Mouse (Mus musculus): Measurements from ENCODE around the gene Skiv2l.

DNA sequence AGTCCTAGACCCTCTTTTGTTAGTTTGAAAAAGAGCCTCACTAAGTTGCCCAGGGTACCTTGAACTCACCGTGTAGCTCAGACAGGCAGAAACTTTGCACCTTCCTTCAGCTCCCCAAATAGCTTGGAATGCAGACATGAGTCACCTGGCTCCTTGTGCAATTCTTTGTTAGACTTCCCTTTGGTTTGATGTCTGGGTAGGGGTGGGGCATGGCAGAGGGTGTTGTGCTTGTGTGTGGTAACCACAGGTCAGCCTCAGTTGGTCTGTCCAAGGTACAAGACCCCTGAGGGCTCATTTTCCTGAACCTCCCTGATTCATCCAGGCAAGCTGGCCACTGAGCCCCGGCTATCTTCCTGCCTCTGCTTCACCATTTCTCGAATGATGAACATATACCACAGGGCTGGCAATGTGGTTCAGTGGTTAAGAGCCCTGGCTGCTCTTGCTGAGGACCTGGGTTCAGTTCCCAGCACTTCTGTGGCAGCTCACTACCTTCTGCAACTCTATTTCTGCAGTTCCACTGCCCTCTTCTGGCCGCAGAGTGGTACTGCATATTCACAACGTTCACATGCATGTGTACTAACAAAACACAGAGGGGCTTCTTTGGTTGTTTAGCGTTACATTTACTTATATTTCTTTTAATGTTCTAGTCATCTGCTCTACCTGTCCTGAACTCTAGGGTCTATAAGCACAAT is 45.0 kb downstream of the Skiv2l start:
- TF ChIP-seq POLR2A (IDR thresholded peaks at IDR 0.05; ENCODE audit: insufficient read depth, low read length) (no peak), CTCF (IDR thresholded peaks at IDR 0.05; ENCODE audit: low read depth, low read length) (peak; percentile 52)

Data from ES-Bruce4 (cell line).